Mouse (Mus musculus): Measurements from ENCODE around the gene Cdc42ep1. TPM values are rescaled to one million over a fixed set of nuclear protein-coding genes. Genes with fewer than 3 reads are reported as not detected.

Cdc42ep1 gene
- polyA plus RNA-seq, 1 experiment from 2014 or later: 13.1 TPM

DNA sequence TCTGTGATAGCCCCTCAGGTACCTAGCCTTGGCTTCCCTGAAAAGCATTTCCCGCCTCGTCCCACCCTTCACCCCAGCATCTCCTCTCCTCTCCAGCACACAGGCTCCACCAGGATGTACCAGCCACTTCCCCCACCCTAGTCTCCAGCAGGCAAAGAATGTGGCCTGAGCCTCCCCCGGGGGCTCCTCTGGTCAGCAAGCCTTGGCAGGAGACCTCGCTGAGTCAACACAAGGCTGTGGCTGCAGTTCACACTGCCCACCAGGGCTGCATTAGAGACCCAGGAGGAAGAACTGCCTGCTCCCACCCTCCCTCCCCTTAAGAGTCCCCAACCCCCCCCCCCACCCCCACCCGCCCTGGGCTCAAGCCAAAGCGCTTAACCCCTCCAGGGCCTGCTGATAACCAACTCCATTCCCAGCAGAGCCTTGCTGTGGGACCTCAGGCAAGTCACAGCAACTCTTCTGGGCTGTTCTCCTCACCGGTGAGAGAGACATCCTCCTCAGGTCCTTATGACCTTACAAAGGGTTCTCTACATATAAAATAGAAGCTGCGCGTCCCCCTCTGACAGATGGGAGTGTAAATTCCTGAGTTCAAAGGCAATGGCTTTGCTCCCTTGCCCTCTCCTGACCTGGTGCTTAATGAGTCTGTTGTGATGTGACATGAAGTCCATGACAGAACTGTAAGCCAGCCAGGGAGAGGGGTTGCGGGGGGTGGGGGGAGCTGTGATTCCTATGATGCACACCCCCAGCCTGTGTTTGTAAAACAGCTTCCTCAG lies 8.0 kb upstream of the Cdc42ep1 start:
- no peaks in the 10 kb centered on the region for H3K27me3 ChIP-seq (ENCODE audit: control insufficient read depth, insufficient read depth, low read depth, low read length)
- no peak for ATAC-seq (ENCODE audit: low read depth)
- peak overlapping the region; percentile 57; the same call in 1 of the 2 replicates for H3K27ac ChIP-seq (ENCODE audit: low read length)
- H3K36me3 ChIP-seq (ENCODE audit: control insufficient read depth, insufficient read depth): no peaks in the 10 kb centered on the region
- peaks cover 27% of the 10 kb centered on the region for H3K4me1 ChIP-seq (ENCODE audit: control insufficient read depth, low read depth, low read length)
- no peak overlapping the region for H3K4me3 ChIP-seq (ENCODE audit: low read depth, low read length)
- no peak overlapping the region for H3K4me2 ChIP-seq (ENCODE audit: low read depth, low read length)
- 39% methylated on average over 10 of the region's 10 CpGs for WGBS (ENCODE audit: insufficient replicate concordance)
- H3K9ac ChIP-seq (ENCODE audit: low read depth, low read length): no peak overlapping the region
- no peaks in the 10 kb centered on the region for H3K9me3 ChIP-seq (replicated peaks; ENCODE audit: control insufficient read depth, low read length)

DNA sequence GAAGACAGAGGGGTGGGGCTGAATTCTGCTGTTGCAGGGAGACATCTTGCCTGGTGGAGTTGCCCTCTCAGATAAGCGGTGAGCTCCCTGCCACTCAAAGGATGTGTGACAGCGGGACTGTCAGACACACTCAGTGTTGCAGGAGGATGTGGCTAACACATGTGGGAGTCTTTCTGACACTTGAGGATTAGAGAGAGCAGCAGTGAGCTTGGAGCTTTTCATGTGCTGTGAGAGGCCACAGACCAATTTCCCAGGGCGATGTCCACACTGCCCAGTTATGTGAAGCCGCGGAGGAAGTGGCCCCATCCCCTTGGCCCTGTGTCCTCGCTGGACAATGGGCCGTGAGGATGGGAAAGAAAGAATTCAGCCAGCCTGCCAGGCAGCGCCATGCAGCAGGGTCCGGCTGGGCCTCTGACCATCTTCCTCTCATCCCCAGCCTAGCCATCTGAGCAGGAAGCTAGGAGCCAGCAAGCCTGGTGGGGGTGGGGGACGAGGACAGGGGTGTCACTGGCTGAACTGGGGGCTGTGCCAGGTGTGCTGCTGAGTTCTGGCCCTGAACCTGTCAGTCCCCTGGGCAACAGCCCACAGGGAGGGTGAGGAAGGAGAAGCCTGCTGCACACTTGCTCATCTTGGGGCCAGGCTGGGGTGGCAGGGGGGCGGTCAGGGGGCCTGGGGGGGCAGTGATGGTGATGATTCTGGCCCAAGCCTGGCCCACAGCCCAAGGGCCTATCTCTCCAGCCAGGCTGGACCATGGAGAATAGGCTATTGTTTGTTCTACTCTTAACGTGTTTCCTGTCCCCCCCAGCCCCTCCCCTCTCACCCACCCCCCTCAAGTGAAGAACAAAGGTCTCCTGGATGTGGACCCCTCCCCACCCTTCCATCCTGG lies 7.0 kb upstream of the Cdc42ep1 start:
- 0 out of 2 replicates have a peak, but pooled peaks have one; percentile 4 for ATAC-seq (ENCODE audit: low read depth)
- no peaks in the 10 kb centered on the region for H3K36me3 ChIP-seq (ENCODE audit: control insufficient read depth, insufficient read depth)
- H3K4me2 ChIP-seq (ENCODE audit: low read depth, low read length): no peak overlapping the region
- no peaks in the 10 kb centered on the region for H3K9me3 ChIP-seq (replicated peaks; ENCODE audit: control insufficient read depth, low read length)
- H3K9ac ChIP-seq (ENCODE audit: low read depth, low read length): no peak overlapping the region
- peaks cover under 1% of the 10 kb centered on the region; the same call in 1 of the 2 replicates for H3K27me3 ChIP-seq (ENCODE audit: control insufficient read depth, insufficient read depth, low read depth, low read length)
- H3K4me1 ChIP-seq (ENCODE audit: control insufficient read depth, low read depth, low read length): peaks cover 31% of the 10 kb centered on the region
- peak overlapping the region; percentile 57 for H3K27ac ChIP-seq (ENCODE audit: low read length)
- no peak overlapping the region for H3K4me3 ChIP-seq (ENCODE audit: low read depth, low read length)
- 8% methylated on average over 12 of the region's 12 CpGs for WGBS (ENCODE audit: insufficient replicate concordance)

DNA sequence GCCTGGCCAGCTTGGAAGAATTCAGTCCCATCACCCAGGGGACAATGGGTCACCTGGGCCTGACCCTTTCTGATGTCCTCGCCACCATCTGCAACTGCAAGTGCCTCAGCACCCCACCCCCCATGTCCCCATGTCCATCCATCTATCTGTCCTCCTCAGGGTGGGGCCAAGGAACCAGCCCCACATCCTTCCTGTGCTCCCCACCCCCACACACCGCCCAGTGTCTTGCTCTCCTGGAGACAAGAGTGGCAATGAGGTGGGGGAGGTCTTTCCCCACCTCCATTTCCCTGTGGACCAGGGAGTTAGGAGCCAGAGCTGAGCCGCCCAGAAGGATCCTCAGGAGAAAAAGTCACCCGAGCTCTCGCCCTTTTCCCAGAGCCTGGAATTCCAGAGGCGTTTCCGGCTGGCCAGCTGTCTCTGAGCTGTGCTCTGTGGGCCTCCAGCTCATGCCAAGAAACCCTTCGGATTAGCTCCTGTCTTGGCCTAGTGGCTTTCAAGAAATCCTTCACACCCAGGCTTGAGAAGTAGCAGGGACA lies 6.3 kb upstream of the Cdc42ep1 start:
- H3K4me2 ChIP-seq (ENCODE audit: low read depth, low read length): no peak overlapping the region
- peaks cover 34% of the 10 kb centered on the region for H3K4me1 ChIP-seq (ENCODE audit: control insufficient read depth, low read depth, low read length)
- H3K9ac ChIP-seq (ENCODE audit: low read depth, low read length): no peak overlapping the region
- peaks cover 8% of the 10 kb centered on the region for H3K27me3 ChIP-seq (ENCODE audit: control insufficient read depth, insufficient read depth, low read depth, low read length)
- H3K36me3 ChIP-seq (ENCODE audit: control insufficient read depth, insufficient read depth): no peaks in the 10 kb centered on the region
- ATAC-seq (ENCODE audit: low read depth): no peak
- WGBS (ENCODE audit: insufficient replicate concordance): 60% methylated on average over 8 of the region's 8 CpGs
- H3K27ac ChIP-seq (ENCODE audit: low read length): peak overlapping the region; percentile 31
- no peaks in the 10 kb centered on the region for H3K9me3 ChIP-seq (replicated peaks; ENCODE audit: control insufficient read depth, low read length)
- no peak overlapping the region for H3K4me3 ChIP-seq (ENCODE audit: low read depth, low read length)

DNA sequence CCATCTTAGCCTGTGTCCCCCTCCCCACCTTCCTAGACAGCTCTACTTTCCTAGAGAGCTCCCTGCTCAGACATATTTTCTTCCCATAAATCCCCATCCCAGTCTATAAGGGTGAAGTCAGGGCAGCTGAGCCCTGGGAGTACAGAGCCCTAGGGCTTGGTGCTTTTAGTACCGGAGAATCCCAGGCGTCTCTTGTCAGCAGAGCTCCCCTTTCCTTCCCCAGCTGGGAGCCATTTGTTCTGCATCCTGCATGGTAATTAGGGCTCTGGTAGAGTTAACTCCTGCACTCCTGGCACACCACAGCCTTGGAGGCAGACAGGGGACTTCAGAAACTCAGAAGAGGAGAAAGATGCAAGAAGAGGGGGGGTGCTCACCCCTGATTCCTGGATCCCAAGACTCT lies 2.7 kb upstream of the Cdc42ep1 start:
- Histone ChIP-seq H3K36me3 (ENCODE audit: control insufficient read depth, insufficient read depth) (no peaks in the 10 kb centered on the region), H3K27ac (ENCODE audit: low read length) (0 out of 2 replicates have a peak overlapping the region, but pooled peaks have one; percentile 8), H3K4me3 (ENCODE audit: low read depth, low read length) (no peak overlapping the region), H3K4me2 (ENCODE audit: low read depth, low read length) (no peak overlapping the region), H3K9ac (ENCODE audit: low read depth, low read length) (no peak overlapping the region), H3K9me3 (replicated peaks; ENCODE audit: control insufficient read depth, low read length) (no peaks in the 10 kb centered on the region), H3K27me3 (ENCODE audit: control insufficient read depth, insufficient read depth, low read depth, low read length) (peaks cover 43% of the 10 kb centered on the region), H3K4me1 (ENCODE audit: control insufficient read depth, low read depth, low read length) (peaks cover 22% of the 10 kb centered on the region)
- ATAC-seq (ENCODE audit: low read depth): no peak
- 32% methylated on average over 2 of the region's 2 CpGs for WGBS (ENCODE audit: insufficient replicate concordance)

DNA sequence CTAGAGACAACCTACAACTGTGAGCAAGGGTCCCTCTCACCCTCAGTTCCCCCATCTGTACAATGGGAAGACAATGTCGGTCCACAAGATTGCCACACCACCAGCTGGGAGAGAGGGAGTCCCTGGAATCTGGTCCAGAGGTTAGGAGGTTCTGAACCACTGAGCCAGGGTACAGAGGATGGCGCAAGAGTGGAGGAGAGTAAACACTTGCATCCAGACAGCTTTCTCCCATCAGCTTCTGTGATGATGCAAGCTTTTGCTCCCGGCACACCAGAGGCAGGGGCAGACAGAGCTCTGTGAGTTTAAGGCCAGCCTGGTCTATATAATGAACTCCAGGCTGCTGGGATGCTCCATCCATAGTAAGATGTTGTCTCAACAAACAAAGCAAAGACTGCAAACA lies 2.2 kb upstream of the Cdc42ep1 start:
- H3K27me3 ChIP-seq (ENCODE audit: control insufficient read depth, insufficient read depth, low read depth, low read length): peaks cover 48% of the 10 kb centered on the region
- no peaks in the 10 kb centered on the region for H3K9me3 ChIP-seq (replicated peaks; ENCODE audit: control insufficient read depth, low read length)
- H3K4me2 ChIP-seq (ENCODE audit: low read depth, low read length): no peak overlapping the region
- peak overlapping the region; percentile 55; the same call in 1 of the 2 replicates for H3K27ac ChIP-seq (ENCODE audit: low read length)
- ATAC-seq (ENCODE audit: low read depth): peak; percentile 70
- no peak overlapping the region for H3K9ac ChIP-seq (ENCODE audit: low read depth, low read length)
- H3K4me3 ChIP-seq (ENCODE audit: low read depth, low read length): no peak overlapping the region
- WGBS (ENCODE audit: insufficient replicate concordance): 37% methylated on average over 3 of the region's 3 CpGs
- no peaks in the 10 kb centered on the region for H3K36me3 ChIP-seq (ENCODE audit: control insufficient read depth, insufficient read depth)
- peaks cover 19% of the 10 kb centered on the region for H3K4me1 ChIP-seq (ENCODE audit: control insufficient read depth, low read depth, low read length)

DNA sequence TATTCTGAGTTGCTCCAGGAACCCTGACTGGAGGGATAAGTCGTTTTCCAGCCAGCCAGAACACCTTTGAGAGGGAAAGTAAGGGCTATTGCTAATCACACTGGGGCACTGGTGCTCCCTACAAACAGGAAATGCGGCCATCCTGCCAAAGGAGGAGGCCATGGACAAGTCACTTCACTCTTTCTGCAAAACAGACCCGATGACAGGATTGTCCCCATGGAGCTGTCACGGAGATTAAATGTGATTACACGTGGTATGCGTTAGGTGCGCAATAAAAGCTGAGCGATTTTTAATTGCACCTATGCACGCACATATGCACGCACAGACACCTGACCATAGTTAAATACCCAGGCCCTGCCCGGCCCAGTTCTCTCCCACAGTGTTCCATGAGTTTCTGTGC lies 1.7 kb upstream of the Cdc42ep1 start:
- no peak overlapping the region for H3K4me3 ChIP-seq (ENCODE audit: low read depth, low read length)
- H3K27ac ChIP-seq (ENCODE audit: low read length): peak overlapping the region; percentile 55; the same call in 1 of the 2 replicates
- no peak for ATAC-seq (ENCODE audit: low read depth)
- H3K36me3 ChIP-seq (ENCODE audit: control insufficient read depth, insufficient read depth): no peaks in the 10 kb centered on the region
- peaks cover 49% of the 10 kb centered on the region for H3K27me3 ChIP-seq (ENCODE audit: control insufficient read depth, insufficient read depth, low read depth, low read length)
- H3K9me3 ChIP-seq (replicated peaks; ENCODE audit: control insufficient read depth, low read length): no peaks in the 10 kb centered on the region
- no peak overlapping the region for H3K9ac ChIP-seq (ENCODE audit: low read depth, low read length)
- WGBS (ENCODE audit: insufficient replicate concordance): 58% methylated on average over 11 of the region's 11 CpGs
- peaks cover 18% of the 10 kb centered on the region for H3K4me1 ChIP-seq (ENCODE audit: control insufficient read depth, low read depth, low read length)
- no peak overlapping the region for H3K4me2 ChIP-seq (ENCODE audit: low read depth, low read length)

DNA sequence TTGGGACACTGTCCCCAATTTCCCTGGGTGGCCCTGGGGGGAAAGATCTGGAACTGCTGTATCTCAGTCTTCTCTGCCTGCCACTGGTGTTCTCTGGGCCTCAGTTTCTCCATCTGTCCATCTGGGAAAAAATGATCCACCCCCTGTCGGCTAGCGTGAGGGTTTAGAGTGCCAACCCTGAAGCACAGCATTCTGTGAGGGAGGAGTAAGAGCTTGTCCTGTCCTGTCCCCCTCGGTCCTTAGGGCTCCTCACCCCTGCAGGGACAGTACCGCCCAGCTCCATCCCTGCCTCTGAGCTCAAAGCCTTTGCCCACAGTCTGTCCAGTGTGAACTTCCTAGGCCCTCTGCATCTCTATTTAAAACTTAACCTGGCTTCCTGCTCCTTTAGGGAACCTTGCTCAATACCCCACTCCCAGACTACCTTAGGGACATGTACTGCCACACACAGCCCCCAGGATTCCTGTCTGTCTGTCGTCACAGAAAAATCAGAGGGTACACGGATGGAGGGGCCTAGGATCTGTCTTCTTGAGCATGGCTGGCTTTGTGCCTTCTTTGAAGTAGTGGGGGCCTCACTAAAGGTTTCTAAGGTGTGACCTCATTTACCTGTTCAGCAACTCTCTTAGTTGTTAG lies 1.1 kb upstream of the Cdc42ep1 start:
- no peaks in the 10 kb centered on the region for H3K36me3 ChIP-seq (ENCODE audit: control insufficient read depth, insufficient read depth)
- H3K9ac ChIP-seq (ENCODE audit: low read depth, low read length): no peak overlapping the region
- H3K27me3 ChIP-seq (ENCODE audit: control insufficient read depth, insufficient read depth, low read depth, low read length): peaks cover 49% of the 10 kb centered on the region
- no peaks in the 10 kb centered on the region for H3K9me3 ChIP-seq (replicated peaks; ENCODE audit: control insufficient read depth, low read length)
- ATAC-seq (ENCODE audit: low read depth): no peak
- WGBS (ENCODE audit: insufficient replicate concordance): 60% methylated on average over 6 of the region's 6 CpGs
- no peak overlapping the region for H3K4me3 ChIP-seq (ENCODE audit: low read depth, low read length)
- peaks cover 17% of the 10 kb centered on the region for H3K4me1 ChIP-seq (ENCODE audit: control insufficient read depth, low read depth, low read length)
- H3K4me2 ChIP-seq (ENCODE audit: low read depth, low read length): no peak overlapping the region
- no peak overlapping the region for H3K27ac ChIP-seq (ENCODE audit: low read length)

DNA sequence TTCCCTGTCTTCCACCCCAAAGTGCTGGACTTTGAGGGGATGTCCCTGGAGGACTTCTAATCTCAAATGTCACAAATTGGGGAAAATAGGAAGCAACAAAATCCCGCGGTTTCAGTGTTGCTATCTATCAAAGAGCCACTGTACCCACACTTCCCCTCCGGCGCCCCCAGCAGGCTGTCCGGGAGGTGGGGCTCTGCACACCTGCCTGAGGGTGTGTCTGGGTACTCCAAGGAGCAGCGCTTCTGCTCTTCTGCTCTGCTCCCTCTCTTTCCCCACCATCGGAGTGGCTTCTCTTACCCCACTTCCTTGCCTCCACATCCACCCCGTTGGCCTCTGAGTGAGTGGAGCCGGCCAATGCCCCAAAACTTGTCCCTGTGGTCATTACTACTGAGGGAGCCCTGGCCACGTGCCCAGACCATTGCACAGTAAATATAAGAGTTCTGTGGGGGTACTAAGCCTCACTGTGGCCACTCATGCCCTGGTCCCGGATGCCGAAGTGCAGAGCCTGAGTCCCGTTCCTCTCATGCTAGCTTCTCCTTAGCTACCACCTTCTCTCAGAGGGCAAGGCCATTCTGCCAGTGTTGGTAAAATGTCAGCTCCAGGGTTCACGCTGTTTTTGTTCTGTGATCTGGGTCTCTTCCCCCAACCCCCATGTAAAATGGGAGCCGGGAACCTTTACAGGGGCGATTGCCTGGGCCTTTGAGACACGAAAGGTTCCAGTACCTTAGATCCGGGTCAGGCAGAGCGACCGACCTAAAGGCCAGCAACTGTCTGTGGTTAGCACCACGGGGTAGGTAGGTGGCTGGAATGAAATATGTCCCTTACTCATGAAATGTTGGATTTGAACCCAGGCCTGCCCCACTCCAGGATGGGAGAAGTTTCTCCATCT lies 1.4 kb downstream of the Cdc42ep1 start:
- Histone ChIP-seq H3K4me3 (ENCODE audit: low read depth, low read length) (peak overlapping the region; percentile 59), H3K4me1 (ENCODE audit: control insufficient read depth, low read depth, low read length) (peaks cover 17% of the 10 kb centered on the region), H3K27ac (ENCODE audit: low read length) (peak overlapping the region; percentile 81; the same call in 1 of the 2 replicates), H3K4me2 (ENCODE audit: low read depth, low read length) (peak overlapping the region; percentile 28), H3K9ac (ENCODE audit: low read depth, low read length) (peak overlapping the region; percentile 61), H3K9me3 (replicated peaks; ENCODE audit: control insufficient read depth, low read length) (no peaks in the 10 kb centered on the region), H3K27me3 (ENCODE audit: control insufficient read depth, insufficient read depth, low read depth, low read length) (peaks cover 49% of the 10 kb centered on the region), H3K36me3 (ENCODE audit: control insufficient read depth, insufficient read depth) (no peaks in the 10 kb centered on the region)
- 17% methylated on average over 21 of the region's 21 CpGs for WGBS (ENCODE audit: insufficient replicate concordance)
- no peak for ATAC-seq (ENCODE audit: low read depth)

All from liver, embryonic 16.5 days (tissue).